In genomic region chr2:52628186-52628585, GRCm38 (mm10) we compare ENCODE assay signal across 26 mouse cellular contexts. TPM values are rescaled to one million over a fixed set of nuclear protein-coding genes. Genes with fewer than 3 reads are reported as not detected.
A peak's percentile ranks its signal among the peaks of the same experiment; 100 is the strongest.
DNase-seq lines count a peak whose midpoint lies in the region; ATAC-seq lines count a peak whose summit lies in the region.
"Had no signal": no experiment of that assay in that cellular context is flagged by ENCODE, and none has a peak within 500 bp of the region (broad histone marks: within the 10 kb centered on the region; RNA-seq: fewer than 3 reads in every experiment).

No protein-coding gene starts in this region.

- no peak for ATAC-seq in heart, embryonic 11.5 days (replicated peaks; ENCODE audit: insufficient number of reproducible peaks, low FRiP score, low TSS enrichment)
- ATAC-seq: hindbrain, embryonic 16.5 days; intestine, embryonic 16.5 days; Patski had no signal

- no peak overlapping the region for H3K4me3 ChIP-seq in heart, embryonic 11.5 days (ENCODE audit: low read depth, low read length)
- H3K4me3 ChIP-seq: embryonic facial prominence, embryonic 13.5 days; erythroblast, embryonic 14.5 days; forebrain, embryonic 12.5 days; heart, embryonic 15.5 days; hindbrain, embryonic 10.5 days; liver, embryonic 13.5 days had no signal

- H3K27ac ChIP-seq in heart, embryonic 11.5 days (ENCODE audit: low read depth, low read length), result no peak overlapping the region
- H3K27ac ChIP-seq: embryonic facial prominence, embryonic 13.5 days; forebrain, embryonic 12.5 days; heart, embryonic 15.5 days; hindbrain, embryonic 10.5 days; kidney, postnatal 0 days; liver, embryonic 13.5 days had no signal

- peak; percentile 54 to 62 for DNase-seq in cerebellum, postnatal 14 days
- no peak for DNase-seq in cerebellum, postnatal 4 days (ENCODE audit: low spot score in 2 of 2)
- peak; percentile 86 for DNase-seq in heart, adult 11 months
- DNase-seq in kidney, postnatal 4 days, result peak; percentile 44 to 48
- no peak for DNase-seq in kidney, adult 18-20 months
- DNase-seq in urinary bladder, postnatal 14 days (ENCODE audit: low spot score), result peak; percentile 44
- DNase-seq in urinary bladder, postnatal 36 days (ENCODE audit: low spot score in 2 of 2), result no peak
- DNase-seq: adrenal gland, postnatal 36 days; embryo, embryonic 11 days; layer of hippocampus, adult 9-11 months; liver, embryonic 13.5 days; lung, adult 2 months; lung, postnatal 14 days; thymus, postnatal 36 days had no signal

- 78% methylated on average over 4 of the region's 4 CpGs for WGBS in heart, embryonic 11.5 days (ENCODE audit: insufficient replicate concordance)

- H3K4me2 ChIP-seq in heart, embryonic 11.5 days, result no peak overlapping the region
- H3K4me2 ChIP-seq: embryonic facial prominence, embryonic 13.5 days; forebrain, embryonic 12.5 days; heart, embryonic 15.5 days; liver, embryonic 13.5 days; midbrain, embryonic 11.5 days had no signal

- H3K9ac ChIP-seq in heart, embryonic 11.5 days (ENCODE audit: low read depth, low read length), result no peak overlapping the region
- H3K9ac ChIP-seq: embryonic facial prominence, embryonic 13.5 days; forebrain, embryonic 12.5 days; heart, embryonic 15.5 days; liver, embryonic 13.5 days had no signal

- no peaks in the 10 kb centered on the region for H3K9me3 ChIP-seq in heart, embryonic 11.5 days (replicated peaks; ENCODE audit: control insufficient read depth, low read length)
- H3K9me3 ChIP-seq: embryonic facial prominence, embryonic 13.5 days; forebrain, embryonic 12.5 days; G1E; heart, embryonic 15.5 days; hindbrain, embryonic 10.5 days; liver, embryonic 13.5 days had no signal

- peaks cover 11% of the 10 kb centered on the region for H3K4me1 ChIP-seq in heart, embryonic 11.5 days (ENCODE audit: control insufficient read depth, insufficient read depth, low read length)
- H3K4me1 ChIP-seq: liver, embryonic 13.5 days had no signal

- H3K36me3 ChIP-seq in heart, embryonic 11.5 days (ENCODE audit: control insufficient read depth, insufficient read depth, low read length), result no peaks in the 10 kb centered on the region
- H3K36me3 ChIP-seq: embryonic facial prominence, embryonic 13.5 days; forebrain, embryonic 12.5 days; G1E; heart, embryonic 15.5 days; hindbrain, embryonic 10.5 days; liver, embryonic 13.5 days had no signal

- no peaks in the 10 kb centered on the region for H3K27me3 ChIP-seq in heart, embryonic 11.5 days (ENCODE audit: control insufficient read depth, insufficient read depth, low read length)
- H3K27me3 ChIP-seq: embryonic facial prominence, embryonic 13.5 days; forebrain, embryonic 12.5 days; heart, embryonic 15.5 days; liver, embryonic 13.5 days; Patski had no signal

RNA-seq across cellular contexts. Expression of gene Cacnb4, which starts 48.4 kb away (rescaled TPM):
- 0.30 and 0.37 TPM in 2 replicates for polyA plus RNA-seq in heart, embryonic 11.5 days (2014; fragmentation: Nextera tagmentation; extraction: Ambion mirVana)
- polyA plus RNA-seq: erythroblast, embryonic 14.5 days had no signal

Comparison
In these comparisons a context has a peak if more than half of its experiments do, and no peak if none do; other contexts are left out.
1. DNase-seq: peak in cerebellum, postnatal 14 days (2 of 2), heart, adult 11 months (single experiment), kidney, postnatal 4 days (2 of 2) and urinary bladder, postnatal 14 days (single experiment); none in cerebellum, postnatal 4 days (0 of 2), kidney, adult 18-20 months (single experiment) and urinary bladder, postnatal 36 days (0 of 2).